Mouse (Mus musculus): Measurements from ENCODE around the gene Pcid2. TPM values are rescaled to one million over a fixed set of nuclear protein-coding genes. Genes with fewer than 3 reads are reported as not detected.

The Pcid2 gene
- 19.9 and 23.5 TPM in 2 replicates for total RNA-seq (2021)
- long read RNA-seq, experiment 1, transcript Pcid2-201 (14 exons, 2,860 nt): major isoform, 41 of 47 reads
- long read RNA-seq, experiment 1, partial matches to known transcripts: 3 of 47 reads
- long read RNA-seq, experiment 1, other reads (novel, unspliced or antisense): 2 of 47 reads
- long read RNA-seq, experiment 2, transcript Pcid2-201 (14 exons, 2,860 nt): major isoform, 22 of 31 reads
- long read RNA-seq, experiment 2, partial matches to known transcripts: 4 of 31 reads
- long read RNA-seq, experiment 2, other reads (novel, unspliced or antisense): 5 of 31 reads

GRCm38 (mm10) chr8:13105087-13105881 lies at the start of gene Pcid2, which contains the start of gene Cul4a:
Gene Pcid2, minus strand, starts transcription at chr8:13105459.
Gene Cul4a, plus strand, starts transcription at chr8:13105621.
- peak; percentile 99 for DNase-seq

- DNase-seq: peak; percentile 61
Observed at GRCm38 (mm10) chr8:13154099-13154498, 48.8 kb upstream of the Pcid2 start.

GRCm38 (mm10) chr8:13150929-13151328 lies 45.7 kb upstream of the Pcid2 start:
- DNase-seq: no peak

- DNase-seq: no peak
Observed at GRCm38 (mm10) chr8:13149866-13150265, 44.6 kb upstream of the Pcid2 start.

GRCm38 (mm10) chr8:13149287-13149686 lies 44.0 kb upstream of the Pcid2 start:
- DNase-seq: no peak

- peak; percentile 55 for DNase-seq
Observed at GRCm38 (mm10) chr8:13148476-13148875, 43.2 kb upstream of the Pcid2 start.

GRCm38 (mm10) chr8:13141681-13142080 lies 36.4 kb upstream of the Pcid2 start:
- no peak for DNase-seq

GRCm38 (mm10) chr8:13139641-13140182 lies 34.5 kb upstream of the Pcid2 start:
- DNase-seq: no peak

GRCm38 (mm10) chr8:13132220-13132619 lies 27.0 kb upstream of the Pcid2 start:
- DNase-seq: peak; percentile 69

- DNase-seq: no peak
Observed at GRCm38 (mm10) chr8:13124897-13125296, 19.6 kb upstream of the Pcid2 start.

GRCm38 (mm10) chr8:13122887-13123421 lies 17.7 kb upstream of the Pcid2 start:
- DNase-seq: no peak

GRCm38 (mm10) chr8:13120882-13121665 lies 15.8 kb upstream of the Pcid2 start:
- DNase-seq: no peak

- DNase-seq: no peak
Observed at GRCm38 (mm10) chr8:13118516-13118915, 13.3 kb upstream of the Pcid2 start.

- peak; percentile 84 for DNase-seq
Observed at GRCm38 (mm10) chr8:13117096-13117495, 11.8 kb upstream of the Pcid2 start.

GRCm38 (mm10) chr8:13113232-13113631 lies 8.0 kb upstream of the Pcid2 start:
- DNase-seq: no peak

GRCm38 (mm10) chr8:13111917-13112316 lies 6.7 kb upstream of the Pcid2 start:
- DNase-seq: no peak

- DNase-seq: peak; percentile 51
Observed at GRCm38 (mm10) chr8:13109416-13109960, 4.2 kb upstream of the Pcid2 start.

- peak; percentile 37 for DNase-seq
Observed at GRCm38 (mm10) chr8:13108967-13109366, 3.7 kb upstream of the Pcid2 start.

GRCm38 (mm10) chr8:13107990-13108638 lies 2.9 kb upstream of the Pcid2 start:
- no peak for DNase-seq

- peak; percentile 76 for DNase-seq
Observed at GRCm38 (mm10) chr8:13105908-13106551, 771 bp upstream of the Pcid2 start.

GRCm38 (mm10) chr8:13104691-13105086 lies 570 bp downstream of the Pcid2 start:
- peak; percentile 96 for DNase-seq

All from adrenal gland, postnatal 14 days (tissue).